Mouse (Mus musculus): ENCODE results near the gene Slc3a2. TPM values are rescaled to one million over a fixed set of nuclear protein-coding genes. Genes with fewer than 3 reads are reported as not detected.

Slc3a2 gene
- total RNA-seq, 2 experiments from 2014 or later: 62.4 to 66.3 TPM

- no peak for DNase-seq
Observed at GRCm38 (mm10) chr19:8710057-8710456, 13.1 kb downstream of the Slc3a2 start.

GRCm38 (mm10) chr19:8708954-8709353 lies 14.2 kb downstream of the Slc3a2 start:
- DNase-seq: no peak

GRCm38 (mm10) chr19:8706930-8707329 lies 16.2 kb downstream of the Slc3a2 start:
- DNase-seq: no peak

GRCm38 (mm10) chr19:8706132-8706667 lies 17.0 kb downstream of the Slc3a2 start:
- DNase-seq: no peak

GRCm38 (mm10) chr19:8705026-8705708 lies 18.0 kb downstream of the Slc3a2 start:
- no peak for DNase-seq

GRCm38 (mm10) chr19:8703571-8703970 lies 19.6 kb downstream of the Slc3a2 start:
- no peak for DNase-seq

- peak; percentile 46 for DNase-seq
Observed at GRCm38 (mm10) chr19:8702458-8702857, 20.7 kb downstream of the Slc3a2 start.

GRCm38 (mm10) chr19:8699652-8700051 lies 23.5 kb downstream of the Slc3a2 start:
- DNase-seq: no peak

GRCm38 (mm10) chr19:8695330-8695729 lies 27.8 kb downstream of the Slc3a2 start:
- DNase-seq: peak; percentile 53

GRCm38 (mm10) chr19:8692740-8693139 lies 30.4 kb downstream of the Slc3a2 start:
- DNase-seq: no peak

- DNase-seq: no peak
Observed at GRCm38 (mm10) chr19:8691871-8692539, 31.2 kb downstream of the Slc3a2 start.

- no peak for DNase-seq
Observed at GRCm38 (mm10) chr19:8683627-8684026, 39.5 kb downstream of the Slc3a2 start.

GRCm38 (mm10) chr19:8682996-8683395 lies 40.2 kb downstream of the Slc3a2 start:
- DNase-seq: peak; percentile 85

- no peak for DNase-seq
Observed at GRCm38 (mm10) chr19:8681633-8682362, 41.4 kb downstream of the Slc3a2 start.

GRCm38 (mm10) chr19:8679031-8679779 lies 44.0 kb downstream of the Slc3a2 start:
- DNase-seq: no peak

- no peak for DNase-seq
Observed at GRCm38 (mm10) chr19:8673336-8674063, 49.7 kb downstream of the Slc3a2 start.

- DNase-seq: no peak
Observed at GRCm38 (mm10) chr19:8672859-8673258, 50.3 kb downstream of the Slc3a2 start.

- DNase-seq: no peak
Observed at GRCm38 (mm10) chr19:8665746-8666145, 57.4 kb downstream of the Slc3a2 start.

- no peak for DNase-seq
Observed at GRCm38 (mm10) chr19:8664859-8665258, 58.3 kb downstream of the Slc3a2 start.

GRCm38 (mm10) chr19:8663911-8664421 lies 59.2 kb downstream of the Slc3a2 start:
- no peak for DNase-seq

- DNase-seq: no peak
Observed at GRCm38 (mm10) chr19:8663360-8663839, 59.8 kb downstream of the Slc3a2 start, which contains the start of gene Chrm1. Chrm1 (plus strand) TSS chr19:8663789.
